Mouse (Mus musculus): ENCODE measurements around the gene Med10.

Med10 gene

GRCm38 (mm10) chr13:69802095-69802494 lies at the start of gene Med10:
Gene Med10, plus strand, starts transcription at chr13:69802395.
- no peak for TF ChIP-seq GATA4 (IDR thresholded peaks at IDR 0.05; ENCODE audit: insufficient replicate concordance, low read length)

- no peak for TF ChIP-seq GATA4 (IDR thresholded peaks at IDR 0.05; ENCODE audit: insufficient replicate concordance, low read length)
Observed at GRCm38 (mm10) chr13:69752875-69753274, 49.3 kb upstream of the Med10 start.

- TF ChIP-seq GATA4 (IDR thresholded peaks at IDR 0.05; ENCODE audit: insufficient replicate concordance, low read length) = no peak
Observed at GRCm38 (mm10) chr13:69758979-69759378, 43.2 kb upstream of the Med10 start.

GRCm38 (mm10) chr13:69761393-69761792 lies 40.8 kb upstream of the Med10 start:
- no peak for TF ChIP-seq GATA4 (IDR thresholded peaks at IDR 0.05; ENCODE audit: insufficient replicate concordance, low read length)

GRCm38 (mm10) chr13:69764646-69765045 lies 37.5 kb upstream of the Med10 start:
- no peak for TF ChIP-seq GATA4 (IDR thresholded peaks at IDR 0.05; ENCODE audit: insufficient replicate concordance, low read length)

GRCm38 (mm10) chr13:69768152-69768551 lies 34.0 kb upstream of the Med10 start:
- no peak for TF ChIP-seq GATA4 (IDR thresholded peaks at IDR 0.05; ENCODE audit: insufficient replicate concordance, low read length)

- no peak for TF ChIP-seq GATA4 (IDR thresholded peaks at IDR 0.05; ENCODE audit: insufficient replicate concordance, low read length)
Observed at GRCm38 (mm10) chr13:69770538-69771456, 31.4 kb upstream of the Med10 start.

GRCm38 (mm10) chr13:69772358-69772757 lies 29.8 kb upstream of the Med10 start:
- TF ChIP-seq GATA4 (IDR thresholded peaks at IDR 0.05; ENCODE audit: insufficient replicate concordance, low read length) = no peak

- TF ChIP-seq GATA4 (IDR thresholded peaks at IDR 0.05; ENCODE audit: insufficient replicate concordance, low read length) = no peak
Observed at GRCm38 (mm10) chr13:69778221-69778620, 24.0 kb upstream of the Med10 start.

- no peak for TF ChIP-seq GATA4 (IDR thresholded peaks at IDR 0.05; ENCODE audit: insufficient replicate concordance, low read length)
Observed at GRCm38 (mm10) chr13:69788704-69789103, 13.5 kb upstream of the Med10 start.

GRCm38 (mm10) chr13:69791814-69792213 lies 10.4 kb upstream of the Med10 start:
- no peak for TF ChIP-seq GATA4 (IDR thresholded peaks at IDR 0.05; ENCODE audit: insufficient replicate concordance, low read length)

GRCm38 (mm10) chr13:69792541-69793009 lies 9.6 kb upstream of the Med10 start:
- no peak for TF ChIP-seq GATA4 (IDR thresholded peaks at IDR 0.05; ENCODE audit: insufficient replicate concordance, low read length)

- TF ChIP-seq GATA4 (IDR thresholded peaks at IDR 0.05; ENCODE audit: insufficient replicate concordance, low read length) = no peak
Observed at GRCm38 (mm10) chr13:69794808-69795207, 7.4 kb upstream of the Med10 start.

GRCm38 (mm10) chr13:69809681-69810611 lies 7.8 kb downstream of the Med10 start:
- TF ChIP-seq GATA4 (IDR thresholded peaks at IDR 0.05; ENCODE audit: insufficient replicate concordance, low read length) = no peak

GRCm38 (mm10) chr13:69810936-69811680 lies 8.9 kb downstream of the Med10 start:
- TF ChIP-seq GATA4 (IDR thresholded peaks at IDR 0.05; ENCODE audit: insufficient replicate concordance, low read length) = no peak
